Mouse (Mus musculus) cortical plate, adult 2 months (tissue): ENCODE results near the gene Atg9b. TPM values are rescaled to one million over a fixed set of nuclear protein-coding genes. Genes with fewer than 3 reads are reported as not detected.
"Not testable (repeated sequence)": the region's sequence is repeated elsewhere in the genome, so short reads cannot be mapped to it uniquely, and the experiment has no call there.

ENCODE experiments used
- H3K27ac ChIP-seq: fragments of 200-500 bp; 2 replicates; pipeline ENCODE4 v1.5.1; 2012; ENCODE audit warnings: low read length, control low read depth, inconsistent platforms; ENCODE audit not compliant: insufficient read depth
- H3K4me1 ChIP-seq: fragments of 200-500 bp; 2 replicates; pipeline ENCODE4 v1.6.1; 2011; ENCODE audit warnings: low read length; ENCODE audit not compliant: control insufficient read depth, insufficient read depth
- H3K4me3 ChIP-seq: fragments of 200-500 bp; 2 replicates; pipeline ENCODE4 v1.5.1; 2011; ENCODE audit warnings: mild to moderate bottlenecking, low read length, control low read depth; ENCODE audit not compliant: insufficient read depth
- CTCF ChIP-seq: fragments of 200-500 bp; IDR thresholded peaks from 2 replicates; pipeline ENCODE4 v1.5.1; 2011; ENCODE audit warnings: mild to moderate bottlenecking, control low read depth, low read length; ENCODE audit not compliant: insufficient read depth; ENCODE audit errors: extremely low read depth
- POLR2A ChIP-seq: fragments of 200-500 bp; IDR thresholded peaks from 2 replicates; pipeline ENCODE4 v1.6.1; 2011; ENCODE audit warnings: mild to moderate bottlenecking, low read length, control low read depth; ENCODE audit not compliant: insufficient read depth; ENCODE audit errors: extremely low read depth
- polyA plus RNA-seq: library from polyadenylated mRNA; depleted of rRNA; stranded (reverse); fragments of >200 nt; gene quantifications from 2 replicates; pipeline ENCODE4 v1.2.3, GENCODE M21; 2012

Atg9b gene
- polyA plus RNA-seq, 1 experiment, result 4.1 TPM

GRCm38 (mm10) chr5:24408651-24409050, 16.7 kb upstream of the Atg9b start:
- H3K4me3 ChIP-seq, result no peak overlapping the region
- no peaks in the 10 kb centered on the region for H3K4me1 ChIP-seq
- H3K27ac ChIP-seq, result peak overlapping the region; percentile 12; the same call in 1 of the 2 replicates
- TF ChIP-seq POLR2A (no peak), CTCF (no peak)

GRCm38 (mm10) chr5:24405389-24405876, 13.5 kb upstream of the Atg9b start:
- H3K27ac ChIP-seq, result peak overlapping the region; percentile 19; the same call in 1 of the 2 replicates
- H3K4me3 ChIP-seq, result no peak overlapping the region
- TF ChIP-seq POLR2A (no peak), CTCF (no peak)
- no peaks in the 10 kb centered on the region for H3K4me1 ChIP-seq

GRCm38 (mm10) chr5:24404594-24405360, 12.8 kb upstream of the Atg9b start:
- H3K4me3 ChIP-seq, result no peak overlapping the region
- TF ChIP-seq CTCF, result no peak
- peak; percentile 6; the same call in 1 of the 2 replicates for TF ChIP-seq POLR2A
- peak overlapping the region; percentile 62; the same call in 1 of the 2 replicates for H3K27ac ChIP-seq
- no peaks in the 10 kb centered on the region for H3K4me1 ChIP-seq

- Histone ChIP-seq H3K27ac (no peak overlapping the region), H3K4me3 (no peak overlapping the region), H3K4me1 (no peaks in the 10 kb centered on the region)
- TF ChIP-seq CTCF (no peak), POLR2A (no peak)
Measured at GRCm38 (mm10) chr5:24401969-24402368, 10.0 kb upstream of the Atg9b start.

- Histone ChIP-seq H3K27ac (no peak overlapping the region), H3K4me3 (no peak overlapping the region), H3K4me1 (no peaks in the 10 kb centered on the region)
- TF ChIP-seq CTCF, result no peak
- TF ChIP-seq POLR2A, result no peak
Measured at GRCm38 (mm10) chr5:24400911-24401605, 9.1 kb upstream of the Atg9b start.

GRCm38 (mm10) chr5:24400362-24400761, 8.4 kb upstream of the Atg9b start:
- Histone ChIP-seq H3K4me1 (no peaks in the 10 kb centered on the region), H3K4me3 (no peak overlapping the region), H3K27ac (no peak overlapping the region)
- TF ChIP-seq CTCF (no peak), POLR2A (no peak)

GRCm38 (mm10) chr5:24399686-24400085, 7.7 kb upstream of the Atg9b start:
- no peak overlapping the region for H3K27ac ChIP-seq
- H3K4me3 ChIP-seq, result no peak overlapping the region
- TF ChIP-seq POLR2A, result no peak
- TF ChIP-seq CTCF, result no peak
- no peaks in the 10 kb centered on the region for H3K4me1 ChIP-seq

- not testable (repeated sequence) for H3K4me1 ChIP-seq, H3K27ac ChIP-seq, H3K4me3 ChIP-seq
Measured at GRCm38 (mm10) chr5:24396254-24396653, 4.3 kb upstream of the Atg9b start.

GRCm38 (mm10) chr5:24394165-24394894, 2.4 kb upstream of the Atg9b start:
- Histone ChIP-seq H3K4me3 (peak overlapping the region; percentile 42), H3K4me1 (no peaks in the 10 kb centered on the region), H3K27ac (peak overlapping the region; percentile 20)
- TF ChIP-seq POLR2A, result peak; percentile 65; the same call in 1 of the 2 replicates
- peak; percentile 46; the same call in 1 of the 2 replicates for TF ChIP-seq CTCF
